Mouse (Mus musculus): ENCODE results near the gene Erc2. TPM values are rescaled to one million over a fixed set of nuclear protein-coding genes. Genes with fewer than 3 reads are reported as not detected.
A peak's percentile ranks its signal among the peaks of the same experiment; 100 is the strongest.

The Erc2 gene
- polyA plus RNA-seq, 1 experiment from 2014 or later = 13.7 TPM

DNA sequence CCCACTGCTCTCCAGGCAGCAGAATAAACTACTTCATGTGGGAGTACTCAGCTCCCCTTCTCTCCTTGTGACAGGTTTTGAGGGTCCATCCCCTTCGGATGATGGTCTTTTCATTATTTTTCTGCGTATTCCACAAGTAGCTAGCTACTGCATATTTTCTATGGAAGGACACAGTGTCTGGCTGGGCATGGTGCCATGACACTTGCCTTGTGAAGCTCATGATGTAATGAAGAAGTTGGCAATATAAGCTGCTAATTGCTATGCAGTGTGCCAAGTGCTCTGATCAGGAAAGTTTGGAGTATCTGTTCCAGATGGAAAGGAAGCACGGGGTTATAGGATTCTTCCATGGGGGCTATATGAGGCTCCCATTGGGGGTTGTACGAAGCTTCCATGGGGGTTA lies 533.5 kb downstream of the Erc2 start:
- WGBS = 80% methylated on average over 4 of the region's 4 CpGs
- Histone ChIP-seq H3K27me3 (no peaks in the 10 kb centered on the region), H3K27ac (no peak overlapping the region), H3K9me3 (no peaks in the 10 kb centered on the region), H3K36me3 (no peaks in the 10 kb centered on the region), H3K4me3 (no peak overlapping the region), H3K4me2 (no peak overlapping the region), H3K9ac (no peak overlapping the region), H3K4me1 (no peaks in the 10 kb centered on the region)
- ATAC-seq (ENCODE audit: insufficient number of reproducible peaks, insufficient read depth, low FRiP score, low TSS enrichment, low read depth) = no peak

- H3K36me3 ChIP-seq = no peaks in the 10 kb centered on the region
- no peaks in the 10 kb centered on the region for H3K27me3 ChIP-seq
- no peak for ATAC-seq (ENCODE audit: insufficient number of reproducible peaks, insufficient read depth, low FRiP score, low TSS enrichment, low read depth)
- no peak overlapping the region for H3K9ac ChIP-seq
- no peak overlapping the region for H3K4me3 ChIP-seq
- WGBS = 81% methylated on average over 2 of the region's 2 CpGs
- no peak overlapping the region for H3K4me2 ChIP-seq
- peaks cover 24% of the 10 kb centered on the region for H3K4me1 ChIP-seq
- no peaks in the 10 kb centered on the region for H3K9me3 ChIP-seq
- no peak overlapping the region for H3K27ac ChIP-seq
Measured at GRCm38 (mm10) chr14:28160852-28161251, 538.6 kb downstream of the Erc2 start.

DNA sequence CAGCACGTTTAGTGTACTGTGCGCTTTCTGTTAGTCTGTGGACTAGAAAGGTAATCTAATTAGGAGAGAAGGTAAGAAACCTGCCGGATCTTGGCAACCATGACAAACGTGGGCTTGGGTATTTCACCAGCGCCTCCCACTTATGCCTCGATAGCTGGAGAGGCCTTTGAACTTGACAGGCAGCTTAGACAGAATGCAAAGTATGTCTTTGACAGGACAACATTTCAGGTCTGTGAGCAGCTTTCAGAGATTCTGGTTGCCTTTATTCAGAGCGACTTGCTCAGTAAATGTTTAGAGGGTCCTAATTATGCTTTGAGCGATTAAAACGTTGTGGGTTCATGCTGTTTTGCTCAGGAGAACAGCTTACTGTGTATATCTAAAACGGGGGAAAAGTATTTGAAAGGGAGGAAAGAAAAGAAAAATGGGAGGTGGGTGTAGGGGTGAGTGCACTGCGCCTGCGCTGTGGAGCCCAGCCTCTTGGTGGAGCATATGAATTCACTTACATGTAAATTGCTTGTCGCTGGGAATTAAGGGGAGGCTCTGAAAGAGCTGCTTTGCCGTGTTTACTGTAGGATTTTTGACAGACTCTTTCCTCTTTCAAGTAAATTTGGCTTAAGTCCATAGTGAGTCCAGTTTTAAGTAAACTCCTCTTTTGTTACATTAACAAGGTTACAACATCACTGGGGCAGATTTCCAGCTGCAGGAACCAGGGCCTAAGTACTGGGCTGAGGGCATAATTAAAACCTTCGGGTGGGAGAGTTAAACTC lies 542.6 kb downstream of the Erc2 start:
- Histone ChIP-seq H3K4me1 (peaks cover 33% of the 10 kb centered on the region), H3K9ac (peak overlapping the region; percentile 52; the same call in 1 of the 2 replicates), H3K4me2 (peak overlapping the region; percentile 50), H3K36me3 (no peaks in the 10 kb centered on the region), H3K4me3 (peak overlapping the region; percentile 11; the same call in 1 of the 2 replicates), H3K27ac (peak overlapping the region; percentile 90), H3K9me3 (no peaks in the 10 kb centered on the region), H3K27me3 (no peaks in the 10 kb centered on the region)
- no peak for ATAC-seq (ENCODE audit: insufficient number of reproducible peaks, insufficient read depth, low FRiP score, low TSS enrichment, low read depth)
- 9% methylated on average over 15 of the region's 15 CpGs for WGBS

GRCm38 (mm10) chr14:28165621-28166211 lies 543.5 kb downstream of the Erc2 start:
- H3K9me3 ChIP-seq = no peaks in the 10 kb centered on the region
- ATAC-seq (ENCODE audit: insufficient number of reproducible peaks, insufficient read depth, low FRiP score, low TSS enrichment, low read depth) = no peak; the same call in 1 of the 2 replicates
- WGBS = 16% methylated on average over 5 of the region's 5 CpGs

DNA sequence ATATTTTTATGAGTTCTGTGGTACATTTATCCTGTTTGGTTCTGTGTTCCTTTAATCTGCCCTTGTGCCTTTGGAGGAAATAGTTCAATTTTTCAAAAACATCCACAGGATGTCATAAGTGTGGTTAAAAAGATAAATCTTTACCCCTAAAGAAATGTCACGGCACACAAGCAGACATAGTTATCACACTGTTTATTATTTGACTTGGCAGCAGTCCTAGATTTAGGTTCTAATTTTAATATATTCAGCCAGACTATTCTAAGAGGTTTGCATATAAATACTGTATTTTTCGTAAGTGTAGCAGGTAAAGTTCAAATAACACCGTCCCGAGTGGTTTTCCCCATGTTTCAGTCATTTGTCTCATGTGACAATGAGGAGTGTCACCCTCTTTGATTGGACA lies 548.5 kb downstream of the Erc2 start:
- 73% methylated on average over 4 of the region's 4 CpGs for WGBS
- Histone ChIP-seq H3K4me1 (peaks cover 17% of the 10 kb centered on the region), H3K4me3 (no peak overlapping the region), H3K9ac (no peak overlapping the region), H3K9me3 (no peaks in the 10 kb centered on the region), H3K27me3 (no peaks in the 10 kb centered on the region), H3K36me3 (no peaks in the 10 kb centered on the region), H3K4me2 (no peak overlapping the region), H3K27ac (no peak overlapping the region)
- no peak for ATAC-seq (ENCODE audit: insufficient number of reproducible peaks, insufficient read depth, low FRiP score, low TSS enrichment, low read depth)

More at GRCm38 (mm10) chr14:28165621-28166211, 543.5 kb downstream of the Erc2 start:
- Histone ChIP-seq H3K4me3 (no peak overlapping the region), H3K36me3 (no peaks in the 10 kb centered on the region), H3K4me2 (peak overlapping the region; percentile 50; the same call in 1 of the 2 replicates), H3K4me1 (peaks cover 33% of the 10 kb centered on the region), H3K27ac (peak overlapping the region; percentile 90), H3K27me3 (no peaks in the 10 kb centered on the region), H3K9ac (0 out of 2 replicates have a peak overlapping the region, but pooled peaks have one; percentile 44)

- no peak for ATAC-seq (ENCODE audit: insufficient number of reproducible peaks, insufficient read depth, low FRiP score, low TSS enrichment, low read depth)
- Histone ChIP-seq H3K27ac (no peak overlapping the region), H3K4me2 (no peak overlapping the region), H3K9me3 (no peaks in the 10 kb centered on the region), H3K36me3 (no peaks in the 10 kb centered on the region), H3K4me3 (no peak overlapping the region), H3K27me3 (no peaks in the 10 kb centered on the region), H3K9ac (no peak overlapping the region), H3K4me1 (peaks cover 10% of the 10 kb centered on the region)
- 50% methylated on average over 2 of the region's 2 CpGs for WGBS
Measured at GRCm38 (mm10) chr14:28171364-28171763, 549.1 kb downstream of the Erc2 start.

DNA sequence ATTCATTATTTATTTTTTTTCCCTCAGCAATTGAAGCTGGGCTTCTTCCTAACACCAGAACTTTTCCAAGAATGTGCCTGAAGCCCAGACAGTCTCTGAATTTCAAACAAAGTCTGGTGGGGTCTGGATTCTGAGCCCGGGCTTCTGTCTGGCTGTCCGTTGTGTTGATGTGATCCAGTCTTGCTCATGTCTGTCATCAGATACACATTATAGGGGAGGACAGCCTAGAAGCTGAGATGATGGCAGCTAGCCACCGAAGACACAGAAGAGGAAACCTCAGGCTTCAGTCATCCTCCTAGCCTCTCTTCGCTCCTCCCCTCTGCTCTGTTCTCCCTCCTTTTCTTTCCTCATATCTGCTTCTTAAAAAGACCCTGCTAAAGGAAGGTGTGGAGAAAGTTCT lies 551.5 kb downstream of the Erc2 start:
- H3K4me1 ChIP-seq = peaks cover 7% of the 10 kb centered on the region; the same call in 1 of the 2 replicates
- ATAC-seq (ENCODE audit: insufficient number of reproducible peaks, insufficient read depth, low FRiP score, low TSS enrichment, low read depth) = no peak
- 79% methylated on average over 4 of the region's 4 CpGs for WGBS

GRCm38 (mm10) chr14:28181070-28181825 lies 559.0 kb downstream of the Erc2 start:
- Histone ChIP-seq H3K4me2 (no peak overlapping the region), H3K9me3 (no peaks in the 10 kb centered on the region), H3K27ac (no peak overlapping the region), H3K27me3 (no peaks in the 10 kb centered on the region), H3K9ac (no peak overlapping the region), H3K36me3 (no peaks in the 10 kb centered on the region), H3K4me1 (no peaks in the 10 kb centered on the region), H3K4me3 (no peak overlapping the region)
- no peak for ATAC-seq (ENCODE audit: insufficient number of reproducible peaks, insufficient read depth, low FRiP score, low TSS enrichment, low read depth)
- WGBS = 63% methylated on average over 4 of the region's 4 CpGs

More for the DNA sequence above, 551.5 kb downstream of the Erc2 start:
- H3K27me3 ChIP-seq = no peaks in the 10 kb centered on the region
- no peak overlapping the region for H3K4me2 ChIP-seq
- no peak overlapping the region for H3K4me3 ChIP-seq
- no peaks in the 10 kb centered on the region for H3K9me3 ChIP-seq
- no peak overlapping the region for H3K27ac ChIP-seq
- no peaks in the 10 kb centered on the region for H3K36me3 ChIP-seq
- no peak overlapping the region for H3K9ac ChIP-seq

DNA sequence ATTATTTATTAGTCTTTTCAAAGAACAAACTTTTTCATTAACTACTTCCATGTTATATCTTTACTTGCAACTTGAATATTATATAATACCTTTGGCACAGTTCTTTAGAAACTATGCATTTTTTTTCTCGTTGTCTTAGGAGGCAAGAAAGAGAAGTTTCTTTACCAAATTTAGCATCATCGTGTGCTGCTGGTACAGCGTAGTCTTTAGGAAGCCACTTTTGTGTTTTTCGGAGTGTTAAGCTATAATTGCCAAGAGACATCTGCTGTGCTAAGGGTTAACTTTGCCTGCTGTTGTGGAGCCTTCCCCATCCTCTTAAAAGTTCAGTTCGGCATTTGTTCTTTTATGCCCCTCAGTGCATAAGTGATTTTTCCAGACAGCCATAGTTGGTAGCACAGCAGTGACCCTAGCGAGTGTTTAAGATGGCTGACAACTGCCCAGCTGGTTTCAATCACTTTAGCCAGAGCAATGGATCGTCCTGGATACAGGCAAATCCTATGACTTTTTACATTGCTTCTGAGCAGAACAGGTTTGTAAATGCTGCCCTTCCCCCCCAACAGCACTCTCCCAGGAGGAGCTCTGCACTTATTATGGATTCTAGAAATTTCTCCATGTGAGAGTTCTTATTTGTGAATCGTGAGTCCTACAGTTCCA lies 570.6 kb downstream of the Erc2 start:
- ATAC-seq (ENCODE audit: insufficient number of reproducible peaks, insufficient read depth, low FRiP score, low TSS enrichment, low read depth) = no peak
- Histone ChIP-seq H3K9ac (no peak overlapping the region), H3K36me3 (no peaks in the 10 kb centered on the region), H3K4me1 (peaks cover 7% of the 10 kb centered on the region), H3K4me3 (no peak overlapping the region), H3K27me3 (no peaks in the 10 kb centered on the region), H3K4me2 (no peak overlapping the region), H3K27ac (no peak overlapping the region), H3K9me3 (no peaks in the 10 kb centered on the region)
- 54% methylated on average over 8 of the region's 8 CpGs for WGBS

DNA sequence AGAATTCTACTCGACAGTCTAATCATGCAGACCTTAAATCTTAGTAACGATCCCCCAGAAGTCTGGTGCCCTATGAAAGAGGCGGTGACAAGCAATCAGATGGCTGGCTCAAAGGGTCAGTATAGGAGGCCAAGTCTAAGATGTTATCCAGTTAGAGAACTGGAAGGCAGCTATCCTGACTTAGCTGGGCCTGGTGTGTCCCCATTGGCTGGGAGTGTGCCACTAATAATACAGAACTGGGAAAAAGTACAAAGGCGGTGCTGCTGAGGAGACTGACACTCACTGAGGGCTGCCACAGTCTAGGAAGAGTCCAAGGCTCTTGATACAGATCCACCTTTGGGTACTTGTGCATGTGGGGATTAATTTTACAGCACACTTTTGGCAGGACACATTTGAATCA lies 581.6 kb downstream of the Erc2 start:
- 74% methylated on average over 4 of the region's 4 CpGs for WGBS
- Histone ChIP-seq H3K4me2 (no peak overlapping the region), H3K27ac (no peak overlapping the region), H3K36me3 (no peaks in the 10 kb centered on the region), H3K27me3 (no peaks in the 10 kb centered on the region), H3K9me3 (no peaks in the 10 kb centered on the region), H3K9ac (no peak overlapping the region), H3K4me3 (no peak overlapping the region), H3K4me1 (peaks cover 11% of the 10 kb centered on the region)
- ATAC-seq (ENCODE audit: insufficient number of reproducible peaks, insufficient read depth, low FRiP score, low TSS enrichment, low read depth) = no peak

DNA sequence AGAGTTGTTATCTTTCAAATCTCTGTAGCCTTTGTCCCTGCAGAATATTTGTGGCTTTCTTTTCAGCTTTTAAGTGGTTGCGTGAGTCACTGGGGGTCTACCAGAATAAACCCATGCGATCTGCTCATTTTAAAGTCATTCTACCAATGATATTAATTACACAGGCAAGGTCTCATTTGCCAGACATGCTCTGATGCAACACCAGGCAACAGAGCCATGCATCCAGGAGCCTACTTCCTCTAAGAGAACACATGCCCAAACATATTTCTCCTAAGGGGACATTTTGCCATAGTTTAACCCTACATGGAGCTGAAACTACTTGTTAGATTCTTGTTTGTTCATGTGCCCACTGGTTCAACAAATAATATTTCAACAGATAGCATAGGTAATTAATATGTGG lies 584.1 kb downstream of the Erc2 start:
- Histone ChIP-seq H3K4me1 (peaks cover 15% of the 10 kb centered on the region), H3K9me3 (no peaks in the 10 kb centered on the region), H3K4me2 (no peak overlapping the region), H3K4me3 (no peak overlapping the region), H3K36me3 (no peaks in the 10 kb centered on the region), H3K27me3 (no peaks in the 10 kb centered on the region), H3K9ac (no peak overlapping the region), H3K27ac (no peak overlapping the region)
- WGBS = 54% methylated on average over 2 of the region's 2 CpGs
- ATAC-seq (ENCODE audit: insufficient number of reproducible peaks, insufficient read depth, low FRiP score, low TSS enrichment, low read depth) = no peak

All from embryonic facial prominence, embryonic 13.5 days (tissue).